Mouse (Mus musculus) forebrain, embryonic 16.5 days (tissue): ENCODE results near the gene Rai14. TPM values are rescaled to one million over a fixed set of nuclear protein-coding genes. Genes with fewer than 3 reads are reported as not detected.

Source experiments
- ATAC-seq: fragments of 200-750 bp; cut with Nextera tagmentation; 2 replicates; pipeline ENCODE4 v1.8.0; 2017; ENCODE audit warnings: mild to moderate bottlenecking, moderate library complexity
- H3K27ac ChIP-seq: fragments of 300-500 bp; sonication (generic); 2 replicates; pipeline ENCODE4 v1.5.1; 2014; ENCODE audit warnings: low read length, control low read depth
- H3K27me3 ChIP-seq: fragments of 300-500 bp; sonication (generic); replicated peaks from 2 replicates; pipeline ENCODE4 v1.6.1; 2014; ENCODE audit warnings: low read length; ENCODE audit not compliant: control insufficient read depth, insufficient read depth
- H3K36me3 ChIP-seq: fragments of 300-500 bp; sonication (generic); 2 replicates; pipeline ENCODE4 v1.6.1; 2014; ENCODE audit not compliant: control insufficient read depth, insufficient read depth
- H3K4me1 ChIP-seq: fragments of 300-500 bp; sonication (generic); replicated peaks from 2 replicates; pipeline ENCODE4 v1.6.1; 2014; ENCODE audit warnings: low read length; ENCODE audit not compliant: control insufficient read depth, insufficient read depth
- H3K4me2 ChIP-seq: fragments of 300-500 bp; sonication (generic); 2 replicates; pipeline ENCODE4 v1.6.1; 2014; ENCODE audit warnings: mild to moderate bottlenecking, low read length, control low read depth
- H3K4me3 ChIP-seq: fragments of 300-500 bp; sonication (generic); replicated peaks from 2 replicates; pipeline ENCODE4 v1.5.1; 2014; ENCODE audit warnings: mild to moderate bottlenecking, low read length, control low read depth
- H3K9ac ChIP-seq: fragments of 300-500 bp; sonication (generic); replicated peaks from 2 replicates; pipeline ENCODE4 v1.6.1; 2014; ENCODE audit warnings: low read depth, low read length, control low read depth
- H3K9me3 ChIP-seq: fragments of 300-500 bp; sonication (generic); 2 replicates; pipeline ENCODE4 v1.6.1; 2016; ENCODE audit warnings: low read length; ENCODE audit not compliant: control insufficient read depth
- WGBS: fragments of 180-500 bp; shearing (Covaris S2); extraction: QIAGEN DNeasy Blood & Tissue Kit; methylation state at CpG from one replicate; pipeline ENCODE4 v1.1.7; 2014; 5-methylcytosine and 5-hydroxymethylcytosine counted together
- polyA plus RNA-seq: library from polyadenylated mRNA; unstranded; fragments of >200 nt; fragmentation: Nextera tagmentation; extraction: Ambion mirVana; gene quantifications from 2 replicates; pipeline ENCODE4 v1.2.1, GENCODE M21; 2015

The Rai14 gene
- polyA plus RNA-seq, 1 experiment from 2014 or later: 33.3 TPM

- ATAC-seq: no peak
These were observed 73.7 kb downstream of the Rai14 start for GRCm38 (mm10) chr15:10640721-10641120.

GRCm38 (mm10) chr15:10637251-10637793 is 77.1 kb downstream of the Rai14 start:
- Histone ChIP-seq H3K4me1 (no peaks in the 10 kb centered on the region; the same call in 1 of the 2 replicates), H3K27ac (no peak overlapping the region), H3K9ac (no peak overlapping the region), H3K36me3 (no peaks in the 10 kb centered on the region), H3K27me3 (no peaks in the 10 kb centered on the region), H3K9me3 (no peaks in the 10 kb centered on the region), H3K4me3 (no peak overlapping the region), H3K4me2 (no peak overlapping the region)
- no peak for ATAC-seq
- WGBS: 84% methylated on average over 6 of the region's 6 CpGs

More at GRCm38 (mm10) chr15:10640721-10641120, 73.7 kb downstream of the Rai14 start:
- Histone ChIP-seq H3K4me2 (no peak overlapping the region), H3K4me3 (no peak overlapping the region), H3K9ac (no peak overlapping the region), H3K27ac (no peak overlapping the region), H3K9me3 (no peaks in the 10 kb centered on the region), H3K36me3 (no peaks in the 10 kb centered on the region), H3K27me3 (no peaks in the 10 kb centered on the region), H3K4me1 (peaks cover 10% of the 10 kb centered on the region; the same call in 1 of the 2 replicates)
- 91% methylated on average over 3 of the region's 3 CpGs for WGBS

GRCm38 (mm10) chr15:10636844-10637243 is 77.6 kb downstream of the Rai14 start:
- no peaks in the 10 kb centered on the region for H3K27me3 ChIP-seq
- H3K9ac ChIP-seq: no peak overlapping the region
- no peak for ATAC-seq
- H3K4me2 ChIP-seq: no peak overlapping the region
- WGBS: 91% methylated on average over 3 of the region's 3 CpGs
- H3K4me3 ChIP-seq: no peak overlapping the region
- no peaks in the 10 kb centered on the region for H3K4me1 ChIP-seq
- no peaks in the 10 kb centered on the region for H3K9me3 ChIP-seq
- no peaks in the 10 kb centered on the region for H3K36me3 ChIP-seq
- H3K27ac ChIP-seq: no peak overlapping the region

GRCm38 (mm10) chr15:10635121-10635520 is 79.3 kb downstream of the Rai14 start:
- 64% methylated on average over 10 of the region's 10 CpGs for WGBS
- H3K9ac ChIP-seq: no peak overlapping the region
- no peak overlapping the region for H3K4me2 ChIP-seq
- H3K9me3 ChIP-seq: no peaks in the 10 kb centered on the region
- no peak overlapping the region for H3K4me3 ChIP-seq
- no peak overlapping the region for H3K27ac ChIP-seq
- H3K27me3 ChIP-seq: no peaks in the 10 kb centered on the region
- no peaks in the 10 kb centered on the region for H3K4me1 ChIP-seq
- H3K36me3 ChIP-seq: no peaks in the 10 kb centered on the region
- ATAC-seq: no peak

- Histone ChIP-seq H3K4me1 (no peaks in the 10 kb centered on the region), H3K27me3 (no peaks in the 10 kb centered on the region), H3K4me3 (no peak overlapping the region), H3K36me3 (no peaks in the 10 kb centered on the region), H3K27ac (no peak overlapping the region), H3K9me3 (no peaks in the 10 kb centered on the region), H3K9ac (no peak overlapping the region), H3K4me2 (no peak overlapping the region)
- WGBS: 55% methylated on average over 6 of the region's 6 CpGs
- ATAC-seq: no peak
These were observed 80.2 kb downstream of the Rai14 start for GRCm38 (mm10) chr15:10634176-10634575.

GRCm38 (mm10) chr15:10633381-10633780 is 81.0 kb downstream of the Rai14 start:
- H3K4me3 ChIP-seq: no peak overlapping the region
- H3K4me2 ChIP-seq: no peak overlapping the region
- H3K27me3 ChIP-seq: no peaks in the 10 kb centered on the region
- no peaks in the 10 kb centered on the region for H3K9me3 ChIP-seq
- no peaks in the 10 kb centered on the region for H3K4me1 ChIP-seq
- ATAC-seq: no peak
- H3K36me3 ChIP-seq: no peaks in the 10 kb centered on the region
- WGBS: 95% methylated on average over 4 of the region's 4 CpGs
- no peak overlapping the region for H3K9ac ChIP-seq
- H3K27ac ChIP-seq: no peak overlapping the region

GRCm38 (mm10) chr15:10632581-10632980 is 81.8 kb downstream of the Rai14 start:
- Histone ChIP-seq H3K36me3 (no peaks in the 10 kb centered on the region), H3K4me3 (no peak overlapping the region), H3K9ac (no peak overlapping the region), H3K9me3 (no peaks in the 10 kb centered on the region), H3K27me3 (no peaks in the 10 kb centered on the region), H3K4me2 (no peak overlapping the region), H3K4me1 (no peaks in the 10 kb centered on the region), H3K27ac (no peak overlapping the region)
- no peak for ATAC-seq
- 93% methylated on average over 9 of the region's 9 CpGs for WGBS

- H3K36me3 ChIP-seq: no peaks in the 10 kb centered on the region
- H3K9me3 ChIP-seq: no peaks in the 10 kb centered on the region
- H3K27me3 ChIP-seq: no peaks in the 10 kb centered on the region
- H3K4me1 ChIP-seq: no peaks in the 10 kb centered on the region
- no peak overlapping the region for H3K9ac ChIP-seq
- H3K27ac ChIP-seq: no peak overlapping the region
- WGBS: 94% methylated on average over 8 of the region's 8 CpGs
- no peak overlapping the region for H3K4me3 ChIP-seq
- no peak overlapping the region for H3K4me2 ChIP-seq
- ATAC-seq: no peak
These were observed 82.4 kb downstream of the Rai14 start for GRCm38 (mm10) chr15:10632060-10632459.

- H3K4me2 ChIP-seq: no peak overlapping the region
- H3K27me3 ChIP-seq: no peaks in the 10 kb centered on the region
- H3K27ac ChIP-seq: no peak overlapping the region
- H3K4me1 ChIP-seq: no peaks in the 10 kb centered on the region
- 89% methylated on average over 5 of the region's 5 CpGs for WGBS
- no peaks in the 10 kb centered on the region for H3K9me3 ChIP-seq
- H3K4me3 ChIP-seq: no peak overlapping the region
- no peak for ATAC-seq
- H3K9ac ChIP-seq: no peak overlapping the region
- H3K36me3 ChIP-seq: no peaks in the 10 kb centered on the region
These were observed 82.9 kb downstream of the Rai14 start for GRCm38 (mm10) chr15:10631541-10631940.

GRCm38 (mm10) chr15:10628980-10629346 is 85.5 kb downstream of the Rai14 start:
- Histone ChIP-seq H3K27me3 (no peaks in the 10 kb centered on the region), H3K4me3 (no peak overlapping the region), H3K27ac (no peak overlapping the region), H3K9me3 (no peaks in the 10 kb centered on the region), H3K4me1 (no peaks in the 10 kb centered on the region), H3K9ac (no peak overlapping the region), H3K4me2 (no peak overlapping the region), H3K36me3 (no peaks in the 10 kb centered on the region)
- ATAC-seq: no peak
- whole genome bisulfite sequencing: 92% methylated on average over 6 of the region's 6 CpGs
